Mouse (Mus musculus) heart, postnatal 0 days (tissue): ENCODE measurements around the gene Sec16b. TPM values are rescaled to one million over a fixed set of nuclear protein-coding genes. Genes with fewer than 3 reads are reported as not detected.

ENCODE experiments used
- ATAC-seq: fragments of 200-750 bp; cut with Nextera tagmentation; 2 replicates; pipeline ENCODE4 v1.8.0; 2017; ENCODE audit warnings: low read depth, moderate number of reproducible peaks, moderate library complexity; ENCODE audit not compliant: insufficient read depth
- DNase-seq: peaks from one replicate; pipeline ENCODE4 v3.0.0-alpha.2; 2016; ENCODE audit warnings: low spot score
- H3K27ac ChIP-seq: fragments of 300-500 bp; sonication (generic); 2 replicates; pipeline ENCODE4 v1.5.1; 2014; ENCODE audit warnings: low read depth, mild to moderate bottlenecking
- H3K27me3 ChIP-seq: fragments of 300-500 bp; sonication (generic); 2 replicates; pipeline ENCODE4 v1.6.1; 2014; ENCODE audit warnings: low read length, mixed read lengths; ENCODE audit not compliant: control insufficient read depth, insufficient read depth
- H3K36me3 ChIP-seq: fragments of 300-500 bp; sonication (generic); replicated peaks from 2 replicates; pipeline ENCODE4 v1.6.1; 2014; ENCODE audit warnings: low read length, mixed read lengths; ENCODE audit not compliant: control insufficient read depth, insufficient read depth
- H3K4me1 ChIP-seq: fragments of 300-500 bp; sonication (generic); 2 replicates; pipeline ENCODE4 v1.6.1; 2014; ENCODE audit warnings: antibody characterized with exemption; ENCODE audit not compliant: control insufficient read depth, insufficient read depth
- H3K4me2 ChIP-seq: fragments of 300-500 bp; sonication (generic); 2 replicates; pipeline ENCODE4 v1.6.1; 2014; ENCODE audit warnings: low read depth, mild to moderate bottlenecking, low read length, moderate library complexity
- H3K4me3 ChIP-seq: fragments of 300-500 bp; sonication (generic); 2 replicates; pipeline ENCODE4 v1.5.1; 2014; ENCODE audit warnings: low read depth, low read length
- H3K9ac ChIP-seq: fragments of 300-500 bp; sonication (generic); replicated peaks from 2 replicates; pipeline ENCODE4 v1.6.1; 2014; ENCODE audit warnings: low read depth, low read length, mixed read lengths
- H3K9me3 ChIP-seq: fragments of 300-500 bp; sonication (generic); replicated peaks from 2 replicates; pipeline ENCODE4 v1.6.1; 2016; ENCODE audit warnings: low read length; ENCODE audit not compliant: control insufficient read depth
- CTCF ChIP-seq: IDR thresholded peaks from 2 replicates; pipeline ENCODE4 v1.5.1; 2016; ENCODE audit warnings: antibody characterized with exemption, control low read depth, low read depth
- EP300 ChIP-seq: IDR thresholded peaks from 2 replicates; pipeline ENCODE4 v1.6.1; 2016; ENCODE audit warnings: antibody characterized with exemption, low read depth
- WGBS: fragments of 180-500 bp; shearing (Covaris S2); extraction: QIAGEN DNeasy Blood & Tissue Kit; methylation state at CpG from one replicate; pipeline ENCODE4 v1.1.7; 2014; 5-methylcytosine and 5-hydroxymethylcytosine counted together
- polyA plus RNA-seq: library from polyadenylated mRNA; unstranded; fragments of >200 nt; fragmentation: Nextera tagmentation; extraction: Ambion mirVana; gene quantifications from 2 replicates; pipeline ENCODE4 v1.2.1, GENCODE M21; 2015
- total RNA-seq: library from RNA; depleted of rRNA; stranded (reverse); fragments of >200 nt; gene quantifications from 2 replicates; pipeline ENCODE4 v1.2.3, GENCODE M21; 2014; ENCODE audit warnings: low replicate concordance; rRNA removed

Gene Sec16b
- total and polyA plus RNA-seq, 2 experiments from 2014 or later, result 0.94 to 1.1 TPM

- H3K4me3 ChIP-seq, result no peak overlapping the region
- no peaks in the 10 kb centered on the region for H3K9me3 ChIP-seq
- ATAC-seq (no peak), DNase-seq (no peak)
- no peaks in the 10 kb centered on the region for H3K36me3 ChIP-seq
- H3K4me1 ChIP-seq, result no peaks in the 10 kb centered on the region
- H3K4me2 ChIP-seq, result no peak overlapping the region
- no peak for TF ChIP-seq CTCF
- TF ChIP-seq EP300, result no peak
- no peak overlapping the region for H3K9ac ChIP-seq
- H3K27ac ChIP-seq, result no peak overlapping the region
- no peaks in the 10 kb centered on the region for H3K27me3 ChIP-seq
- 25% methylated on average over 5 of the region's 5 CpGs for WGBS
These were observed 98.0 kb downstream of the Sec16b start for GRCm38 (mm10) chr1:157604513-157604912.

Other genes with a start within 250 kb of the Sec16b start
- gene Rasal2, start 94.1 kb upstream of the Sec16b start, total RNA-seq, result 28.9 and 35.9 TPM in 2 replicates
- gene Rasal2, start 94.1 kb upstream of the Sec16b start, polyA plus RNA-seq, result 18.5 and 20.2 TPM in 2 replicates
- 31.0 and 45.7 TPM in 2 replicates for gene Cryzl2, start 48.2 kb upstream of the Sec16b start, total RNA-seq
- gene Cryzl2, start 48.2 kb upstream of the Sec16b start, polyA plus RNA-seq, result 38.1 and 38.5 TPM in 2 replicates